Mouse (Mus musculus): ENCODE measurements around the gene Tbc1d14.

Tbc1d14 gene

DNA sequence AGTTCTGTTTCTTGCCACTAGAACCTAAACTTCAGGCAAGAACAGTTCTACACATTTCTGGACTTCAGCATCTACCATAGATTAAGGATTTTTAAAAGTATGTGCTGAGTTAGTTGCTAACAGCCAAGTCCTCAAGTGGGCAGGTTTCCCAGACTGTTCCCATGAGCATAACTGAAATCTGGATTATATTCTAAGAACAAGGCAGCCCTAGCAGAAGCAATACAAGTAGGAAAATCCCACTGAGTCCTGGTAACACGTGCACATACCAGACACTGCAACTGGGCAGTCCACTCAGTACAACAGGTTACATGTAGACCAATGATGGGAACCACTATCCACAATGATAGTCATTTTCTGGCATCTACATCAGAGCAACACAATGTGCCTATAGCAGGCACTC is 17.3 kb downstream of the Tbc1d14 start:
- no peak for DNase-seq

DNA sequence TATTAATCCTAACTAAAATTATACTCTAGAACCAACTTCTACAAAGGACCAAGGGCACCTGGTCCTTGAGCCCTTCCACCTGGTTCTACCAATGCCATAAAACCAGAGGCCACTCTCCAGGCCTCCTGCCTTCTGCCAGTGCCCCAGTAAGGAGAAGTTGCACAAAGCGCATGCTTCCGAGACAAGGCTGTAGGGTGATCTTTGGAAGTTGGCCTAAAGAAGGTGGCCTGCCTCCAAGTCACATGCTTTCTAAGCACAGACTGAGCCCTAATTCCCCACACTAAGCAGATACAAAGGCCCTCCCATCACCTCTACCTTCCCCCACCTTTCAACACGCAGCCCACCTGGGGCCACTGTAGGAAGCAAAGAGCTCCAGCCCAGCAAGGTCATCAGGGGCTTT is 17.8 kb downstream of the Tbc1d14 start:
- DNase-seq = no peak

DNA sequence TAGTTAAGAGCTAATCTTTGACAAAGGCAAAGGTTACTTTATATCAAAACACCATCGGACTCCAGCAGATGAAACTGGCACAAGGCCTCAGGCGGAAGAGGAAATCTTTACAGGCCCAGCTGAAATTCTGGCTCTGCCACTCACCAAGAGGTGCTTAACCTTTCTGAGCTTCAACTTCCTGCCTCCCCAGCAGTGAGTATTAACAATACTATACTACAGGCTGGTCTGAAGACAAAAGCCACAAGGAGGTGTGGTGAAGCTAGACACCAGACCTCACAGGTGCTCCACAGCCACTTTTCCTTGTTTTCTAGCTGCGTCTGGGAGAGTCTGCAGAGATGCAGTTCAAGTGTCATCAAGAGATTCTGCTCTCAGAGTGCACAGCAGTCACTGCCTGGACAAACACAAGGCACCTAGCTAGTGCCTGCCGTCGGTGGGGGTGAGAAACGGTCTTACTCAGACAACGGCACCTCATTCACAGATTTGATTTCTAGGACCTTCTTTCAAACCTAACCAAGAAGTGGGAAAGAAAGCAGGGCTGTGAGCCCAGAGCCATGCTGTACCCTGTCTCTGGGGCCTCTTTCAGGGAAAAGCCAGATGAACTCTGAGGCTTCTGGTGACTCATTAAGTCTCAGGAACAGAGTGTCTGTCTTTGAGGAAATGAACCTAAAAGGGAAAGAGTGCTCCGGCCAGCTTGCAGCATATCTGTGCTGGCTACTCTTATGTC is 18.8 kb downstream of the Tbc1d14 start:
- no peak for DNase-seq

DNA sequence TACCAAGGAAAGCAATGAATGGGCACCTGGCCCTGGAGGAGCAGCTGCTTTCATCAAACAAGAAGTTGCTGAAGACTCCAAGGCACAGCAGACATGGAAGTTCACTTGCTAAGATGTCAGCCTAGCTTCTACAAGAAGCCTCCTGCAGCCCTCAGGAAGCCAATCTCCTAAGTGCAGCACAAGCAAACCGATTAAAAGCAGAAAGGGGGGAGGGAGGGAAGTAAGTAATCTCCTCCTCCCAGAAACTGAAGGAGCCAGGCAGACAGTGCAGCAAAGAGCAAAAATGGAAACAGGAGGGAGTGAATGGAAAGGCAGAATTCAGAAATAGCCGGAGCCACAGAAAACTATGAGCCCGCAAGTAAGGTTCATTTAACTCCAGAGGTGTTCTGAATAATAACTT is 19.7 kb downstream of the Tbc1d14 start:
- no peak for DNase-seq

DNA sequence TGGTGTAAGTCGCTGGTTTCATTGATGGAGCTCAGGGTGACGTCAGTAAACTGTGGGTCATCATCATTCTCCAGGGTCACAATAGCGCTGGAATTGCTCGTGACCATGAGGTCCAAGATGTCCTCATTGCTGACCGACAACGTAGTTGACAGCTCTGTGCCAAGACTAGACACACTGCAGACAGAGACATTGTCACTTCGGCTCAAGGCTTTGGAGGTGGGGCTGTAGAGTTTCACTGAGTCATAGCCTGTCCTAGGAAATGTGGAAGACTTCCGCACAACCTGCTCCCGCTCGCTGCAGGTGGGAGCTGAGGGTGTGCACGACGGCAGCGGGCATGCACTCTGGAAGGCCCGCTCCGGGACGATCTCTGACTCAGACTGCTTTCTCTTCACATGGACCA is 21.7 kb downstream of the Tbc1d14 start:
- no peak for DNase-seq

DNA sequence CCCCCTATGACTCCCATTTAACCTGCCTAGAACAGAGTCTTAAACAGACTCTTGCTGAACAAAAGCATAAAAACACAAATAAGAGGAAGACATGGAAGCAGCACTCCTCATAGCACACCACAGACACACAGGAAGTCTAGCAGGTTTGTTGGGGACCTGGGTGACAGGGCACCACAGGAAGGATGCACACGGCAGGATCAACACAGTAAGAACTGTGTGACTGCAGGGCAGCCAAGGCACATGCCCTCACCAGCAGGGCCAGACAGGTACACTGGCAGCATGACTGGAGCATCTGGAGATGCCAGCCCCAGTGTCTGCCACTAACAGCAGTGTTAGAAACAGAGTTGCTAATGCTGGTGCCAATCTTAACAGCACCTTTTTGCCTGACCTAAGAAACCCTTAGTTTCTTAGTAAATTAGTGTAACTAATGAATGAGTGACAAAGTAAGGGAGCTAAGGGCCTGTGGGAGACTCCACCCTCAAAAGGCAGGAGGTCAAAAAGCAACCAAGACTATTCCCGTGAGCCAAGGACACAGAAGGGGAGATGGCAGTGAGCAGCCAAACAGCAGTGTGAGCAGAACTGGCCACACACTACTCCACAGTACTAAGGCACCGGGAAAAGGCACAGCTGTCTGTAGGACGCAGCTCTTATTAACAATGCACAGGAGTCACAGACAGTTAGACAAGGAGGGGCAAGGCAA is 22.4 kb downstream of the Tbc1d14 start:
- DNase-seq = no peak

DNA sequence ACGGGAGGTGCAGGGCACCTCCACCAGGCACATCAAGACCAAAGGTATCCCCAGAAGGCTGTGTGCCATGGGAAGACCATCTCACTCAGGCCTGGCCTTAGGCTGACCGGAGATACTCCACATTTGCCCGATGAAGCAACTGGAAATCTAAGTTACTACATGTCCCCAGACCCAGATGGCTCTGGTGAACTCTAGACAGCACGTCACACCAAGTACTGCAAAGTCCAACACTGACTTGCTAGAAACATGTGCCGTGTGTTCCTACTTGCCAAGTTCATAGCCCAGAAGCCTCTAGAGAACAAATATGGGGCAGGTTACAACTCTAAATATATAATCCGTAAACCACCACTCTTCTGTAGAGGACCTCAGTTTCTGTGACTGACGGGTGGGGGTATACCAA is 23.0 kb downstream of the Tbc1d14 start:
- no peak for DNase-seq

DNA sequence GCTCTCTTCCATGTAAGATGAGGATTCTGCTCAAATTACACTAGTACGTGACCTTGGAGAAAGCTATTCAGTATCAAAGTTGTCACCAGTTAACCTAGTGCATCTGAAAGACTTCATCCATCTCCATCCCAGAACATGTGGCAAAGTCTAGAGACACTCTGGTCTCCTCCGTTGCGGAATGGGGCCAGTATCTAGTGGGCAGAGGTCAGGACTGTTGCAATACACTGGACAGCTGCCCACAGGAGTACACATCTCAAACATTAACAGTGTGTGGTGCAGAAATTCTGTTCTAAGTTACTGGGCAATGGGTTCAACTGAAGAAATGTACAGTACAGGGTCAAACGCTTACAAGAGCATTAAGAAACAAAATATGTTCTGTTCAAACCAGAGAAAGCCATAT is 25.0 kb downstream of the Tbc1d14 start:
- no peak for DNase-seq

DNA sequence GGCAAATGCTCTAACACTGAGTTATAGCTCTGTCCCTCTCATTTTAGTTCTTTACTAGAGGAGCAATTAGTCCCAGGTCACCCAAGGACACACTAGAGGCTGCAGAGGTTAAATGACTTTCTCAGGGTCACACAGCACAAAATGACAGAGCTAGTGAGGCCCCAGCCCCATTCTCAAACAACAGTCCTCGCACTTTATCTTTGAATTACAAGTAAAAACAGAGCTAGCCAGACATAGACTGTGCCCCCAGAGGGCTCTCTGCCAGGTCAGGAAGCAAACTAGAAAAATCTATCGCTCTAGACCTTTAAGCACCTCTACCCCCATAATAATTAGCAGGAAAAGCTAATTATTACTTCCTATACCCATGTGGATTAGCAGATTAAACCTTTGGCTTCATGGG is 25.4 kb downstream of the Tbc1d14 start:
- no peak for DNase-seq

DNA sequence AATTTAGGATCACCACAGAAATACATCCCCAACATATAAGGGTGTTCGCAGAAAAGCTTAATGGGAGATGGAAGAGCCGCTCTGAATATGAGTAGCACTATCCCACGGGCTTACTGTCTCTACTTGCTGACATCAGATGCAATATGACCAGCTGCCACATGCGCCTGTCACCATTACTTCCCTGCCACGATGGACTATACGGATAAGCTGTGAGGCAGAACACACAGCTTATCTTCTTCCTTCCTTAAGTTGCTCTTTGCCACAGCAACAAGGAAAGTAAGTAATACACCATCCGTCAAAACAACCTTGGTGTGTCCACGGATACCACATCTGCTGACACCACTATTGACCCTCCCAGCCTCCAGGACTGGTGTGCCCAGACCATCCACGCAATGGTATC is 28.5 kb downstream of the Tbc1d14 start:
- DNase-seq = no peak

DNA sequence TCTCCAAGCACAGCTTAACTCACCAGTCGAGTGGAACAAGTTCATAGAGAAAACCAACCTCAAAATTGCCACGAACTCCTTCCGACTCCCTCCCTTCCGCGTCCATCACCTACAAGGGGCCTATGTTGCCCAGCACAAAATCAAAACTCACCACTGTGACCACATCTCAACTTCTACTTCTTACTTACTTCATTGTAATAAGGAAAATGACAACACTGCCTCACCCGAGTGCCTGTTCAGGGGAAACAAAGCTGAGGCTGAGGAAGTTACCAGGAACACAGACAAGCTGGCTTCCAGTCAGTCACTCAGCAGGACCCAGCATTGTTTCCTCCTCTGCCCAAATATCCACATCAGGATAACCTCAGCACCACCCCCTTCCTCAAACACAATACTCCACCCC is 29.3 kb downstream of the Tbc1d14 start:
- no peak for DNase-seq

DNA sequence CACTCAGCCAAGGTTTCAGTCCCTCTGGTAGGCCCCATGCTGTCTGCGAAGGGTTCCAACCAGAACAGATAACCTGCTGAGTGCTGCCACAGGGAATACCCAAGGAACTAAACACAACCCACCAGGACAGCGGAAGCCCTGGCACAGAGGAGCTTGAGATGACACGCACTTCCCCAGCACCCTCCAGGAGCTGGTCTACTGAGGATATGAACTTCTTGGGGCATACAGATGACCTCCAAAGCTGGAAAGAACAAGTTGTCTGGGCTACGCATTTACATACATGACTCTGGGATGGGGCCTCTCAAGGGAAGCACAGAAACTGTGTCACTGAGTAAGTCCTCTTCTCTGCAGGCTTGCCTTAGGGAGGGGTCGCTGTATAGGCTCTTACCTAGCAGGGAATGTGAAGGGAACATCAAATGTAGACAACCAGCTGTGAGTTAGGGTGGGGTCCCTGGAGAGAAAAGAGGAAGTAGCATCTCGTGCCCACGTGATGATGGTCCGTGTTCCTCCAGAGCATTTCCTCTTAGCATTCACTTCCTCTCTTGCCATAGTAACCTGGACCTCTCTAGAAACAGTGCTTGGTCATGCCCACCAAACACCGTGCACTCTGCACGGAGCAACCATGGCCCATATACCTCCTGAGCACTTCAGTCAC is 30.2 kb downstream of the Tbc1d14 start:
- DNase-seq = no peak

DNA sequence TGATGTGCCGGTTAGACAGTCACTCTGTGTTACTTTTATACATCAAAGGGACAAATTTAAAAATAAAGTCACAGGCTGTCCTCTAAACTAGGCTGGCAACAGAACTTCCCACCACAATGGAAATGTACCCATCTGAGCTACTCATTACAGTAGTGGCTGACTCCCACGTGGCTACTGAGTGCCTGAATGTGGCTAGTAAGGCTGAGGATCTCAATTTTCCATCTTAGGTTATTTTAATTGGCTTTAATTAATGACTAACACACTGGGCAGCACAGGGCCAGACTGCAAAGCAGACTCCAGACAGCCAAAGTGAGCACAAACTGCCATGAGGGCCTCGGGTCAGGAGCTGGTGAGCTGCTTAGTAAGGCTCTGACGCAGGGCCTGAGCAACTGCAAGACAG is 31.6 kb downstream of the Tbc1d14 start:
- DNase-seq = no peak

DNA sequence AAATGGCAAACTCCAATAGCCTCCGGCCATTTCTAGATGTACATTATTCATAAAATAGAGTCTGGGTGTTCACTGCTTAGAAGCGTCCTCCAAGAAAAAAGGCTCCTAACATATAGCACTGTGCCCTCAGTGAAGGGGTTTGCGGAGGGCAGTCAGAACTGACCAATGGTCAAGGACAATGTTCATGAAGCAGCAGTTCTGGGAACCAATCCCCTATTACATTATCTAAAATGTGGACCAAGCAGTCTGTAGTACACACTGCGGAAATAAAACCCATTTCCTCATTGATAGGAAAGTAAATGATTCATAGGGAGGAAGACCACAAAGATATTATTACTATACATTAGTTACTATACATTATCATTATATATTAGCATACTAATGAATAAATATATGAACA is 32.6 kb downstream of the Tbc1d14 start:
- DNase-seq = no peak

DNA sequence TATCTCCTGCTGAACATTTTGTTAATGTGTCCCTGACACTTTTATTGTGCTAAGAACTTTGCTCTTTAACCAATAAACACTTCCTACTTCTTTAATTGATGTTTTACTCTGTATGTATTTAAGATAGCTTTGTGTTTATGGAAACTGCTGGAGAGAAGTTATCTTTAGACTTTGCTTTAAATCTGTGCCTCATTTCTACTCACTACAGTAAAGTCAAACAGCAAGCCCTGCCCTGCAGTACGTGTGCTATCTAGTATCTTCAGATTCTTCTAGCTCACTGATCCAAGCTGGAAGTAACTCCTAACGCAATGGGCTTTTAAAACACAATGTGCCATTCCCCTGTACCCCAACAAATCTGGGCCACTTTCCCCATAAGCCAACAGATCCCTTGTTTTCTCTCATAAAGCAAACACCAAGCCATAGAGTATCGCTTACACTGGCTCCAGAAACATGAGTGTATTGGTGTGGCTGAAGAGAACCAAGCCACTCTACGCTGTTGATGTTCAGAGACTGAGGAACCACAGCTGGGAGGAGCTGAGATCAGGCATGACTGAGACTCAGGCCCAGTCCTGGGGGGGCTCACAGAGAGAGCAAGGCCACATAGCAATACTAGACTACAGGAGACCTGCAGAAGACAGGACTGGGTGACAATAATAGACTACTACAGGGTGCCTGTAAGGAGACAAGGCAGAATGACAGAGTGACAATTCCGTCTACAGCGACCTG is 33.4 kb downstream of the Tbc1d14 start:
- no peak for DNase-seq

DNA sequence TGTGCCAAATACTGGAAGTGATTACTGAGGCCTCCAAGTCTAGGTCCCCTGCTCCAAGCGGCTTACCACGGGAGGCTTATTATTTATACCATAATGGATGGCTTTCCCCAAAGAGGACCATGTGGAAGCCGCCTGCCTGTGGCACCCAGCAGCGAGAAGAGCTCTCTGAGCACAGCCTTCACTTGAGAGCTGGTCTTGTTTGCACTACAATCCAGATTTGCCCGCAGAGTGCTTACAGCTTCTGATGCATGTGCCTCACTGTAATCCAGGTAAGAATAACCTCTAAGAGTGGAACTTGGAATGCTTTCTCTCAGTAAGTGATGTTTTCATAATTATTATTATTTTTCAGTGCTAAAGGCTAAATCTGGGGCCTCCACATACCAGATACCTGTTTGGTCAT is 34.0 kb downstream of the Tbc1d14 start:
- no peak for DNase-seq

DNA sequence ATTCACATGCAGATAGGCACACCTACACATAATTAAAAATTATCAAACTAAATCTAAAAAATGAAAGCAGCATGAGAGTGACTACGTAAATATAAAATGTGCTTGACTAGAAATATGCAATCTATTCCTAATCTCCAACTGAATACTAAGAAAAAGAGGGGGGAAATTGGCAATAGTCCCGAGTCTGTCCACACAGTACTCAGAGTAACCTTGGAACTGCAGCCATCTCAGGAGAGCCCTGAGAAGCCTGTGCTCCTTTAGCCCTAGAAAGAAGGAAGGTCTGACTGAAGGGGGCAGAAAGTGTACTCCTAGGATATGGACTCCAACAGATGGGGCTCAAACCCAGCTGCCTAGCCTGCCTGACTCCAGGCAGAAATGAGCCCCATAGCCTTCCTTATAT is 34.5 kb downstream of the Tbc1d14 start:
- DNase-seq = no peak

DNA sequence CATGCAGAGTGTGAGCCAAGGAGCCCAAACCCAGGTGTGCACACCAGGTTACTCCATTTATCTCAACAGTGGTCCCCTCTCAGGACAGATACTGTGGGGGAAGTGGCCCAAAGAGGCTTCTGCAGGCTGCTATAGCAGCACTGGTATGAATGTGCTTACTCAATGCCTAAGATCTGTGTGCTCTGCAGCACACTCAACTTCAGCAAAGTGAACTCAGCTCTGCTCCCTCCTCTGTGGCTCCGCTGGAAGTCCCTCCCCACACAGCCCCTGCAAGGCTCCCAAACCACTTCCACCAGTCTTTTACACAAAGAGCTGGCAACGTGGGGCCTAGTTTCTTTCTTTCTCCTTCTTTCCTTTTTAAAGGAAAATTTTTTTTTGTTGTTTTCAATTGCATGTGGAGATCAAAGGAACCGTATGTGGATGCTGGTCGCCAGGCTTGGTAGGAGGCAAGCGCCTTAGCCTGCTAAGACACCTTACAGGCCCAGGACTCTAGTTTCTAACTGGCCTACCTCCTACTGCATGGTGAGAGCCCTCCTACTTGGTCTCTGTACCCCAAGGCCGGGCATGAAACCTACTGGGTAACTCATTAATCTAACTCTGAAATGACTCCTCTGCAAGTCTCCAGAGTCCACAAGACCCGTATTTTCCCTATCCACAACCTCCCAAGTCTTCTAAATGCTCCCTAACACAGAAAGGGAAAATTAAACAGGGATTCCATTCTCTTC is 35.3 kb downstream of the Tbc1d14 start:
- DNase-seq = no peak

DNA sequence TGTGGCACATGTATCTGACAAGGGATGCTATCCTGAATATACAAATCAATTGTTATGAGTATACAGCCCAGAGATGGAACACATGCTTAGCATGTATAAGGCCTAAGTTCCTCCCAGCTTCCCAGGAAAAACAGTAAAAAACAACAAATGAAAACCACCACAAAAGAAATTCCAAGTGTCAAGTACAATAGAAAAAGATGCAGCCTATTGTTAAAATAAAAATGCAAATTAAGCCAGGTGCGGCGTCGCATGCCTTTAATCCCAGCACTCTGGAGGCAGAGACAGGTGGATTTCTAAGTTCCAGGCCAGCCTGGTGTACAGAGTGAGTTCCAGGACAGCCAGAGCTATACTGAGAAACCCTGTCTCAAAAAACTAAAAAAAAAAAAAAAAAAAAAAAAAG is 36.2 kb downstream of the Tbc1d14 start:
- DNase-seq = no peak

DNA sequence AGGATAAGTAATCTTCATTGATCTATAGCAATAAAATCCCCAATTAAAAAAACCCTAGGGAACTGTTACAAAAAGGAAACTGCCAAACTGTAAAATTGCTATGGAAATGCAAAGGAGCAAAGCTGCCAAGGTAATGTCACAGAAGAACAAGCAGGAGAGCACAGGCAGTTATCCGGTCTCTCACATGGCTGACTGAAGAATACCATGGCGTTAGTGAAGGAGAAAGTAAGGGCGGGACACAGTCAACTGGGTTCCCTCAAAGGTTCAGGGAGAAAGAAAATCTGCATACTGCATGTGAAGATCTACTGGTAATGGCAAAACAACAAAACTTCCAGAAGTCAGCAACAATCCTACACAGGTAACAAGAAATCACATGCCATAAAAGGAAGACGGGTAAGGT is 36.8 kb downstream of the Tbc1d14 start:
- no peak for DNase-seq

DNA sequence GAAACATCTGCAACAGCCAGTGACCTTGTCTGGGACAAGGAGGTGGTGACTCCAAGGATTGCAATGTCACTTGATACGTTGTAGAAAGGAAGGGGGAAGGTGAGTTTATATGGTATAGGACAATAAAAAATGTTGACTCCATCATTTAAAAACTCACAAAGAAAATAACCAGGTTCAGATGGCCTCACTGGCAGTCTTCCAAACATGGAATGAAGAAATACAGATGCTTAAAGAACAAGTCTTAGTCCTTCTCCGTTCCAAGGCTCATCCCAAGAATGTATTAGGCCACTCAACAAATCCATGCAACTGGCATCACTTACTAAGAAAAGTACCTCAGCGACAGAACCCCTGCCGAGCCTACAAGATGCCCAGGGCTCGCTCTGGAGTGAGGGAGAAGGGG is 38.6 kb downstream of the Tbc1d14 start:
- DNase-seq = no peak

DNA sequence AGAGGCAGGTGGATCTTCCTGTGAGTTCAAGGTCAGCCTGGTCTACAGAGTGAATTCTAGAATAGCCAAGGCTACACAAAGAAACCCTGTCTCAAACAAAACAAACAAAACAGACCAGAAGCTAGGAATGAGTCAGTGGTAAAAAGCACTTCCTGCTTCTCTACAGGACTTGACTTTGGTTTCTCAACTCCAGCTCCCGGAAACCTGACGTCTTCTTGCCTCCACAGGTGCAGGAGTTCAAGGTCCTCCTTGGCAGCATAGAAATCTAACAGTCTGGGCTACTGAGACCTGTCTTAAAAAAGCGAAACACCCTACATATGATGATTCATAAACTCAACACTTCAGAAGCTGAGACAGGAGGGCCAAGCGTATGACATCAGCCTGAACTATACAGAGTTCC is 39.2 kb downstream of the Tbc1d14 start:
- no peak for DNase-seq

DNA sequence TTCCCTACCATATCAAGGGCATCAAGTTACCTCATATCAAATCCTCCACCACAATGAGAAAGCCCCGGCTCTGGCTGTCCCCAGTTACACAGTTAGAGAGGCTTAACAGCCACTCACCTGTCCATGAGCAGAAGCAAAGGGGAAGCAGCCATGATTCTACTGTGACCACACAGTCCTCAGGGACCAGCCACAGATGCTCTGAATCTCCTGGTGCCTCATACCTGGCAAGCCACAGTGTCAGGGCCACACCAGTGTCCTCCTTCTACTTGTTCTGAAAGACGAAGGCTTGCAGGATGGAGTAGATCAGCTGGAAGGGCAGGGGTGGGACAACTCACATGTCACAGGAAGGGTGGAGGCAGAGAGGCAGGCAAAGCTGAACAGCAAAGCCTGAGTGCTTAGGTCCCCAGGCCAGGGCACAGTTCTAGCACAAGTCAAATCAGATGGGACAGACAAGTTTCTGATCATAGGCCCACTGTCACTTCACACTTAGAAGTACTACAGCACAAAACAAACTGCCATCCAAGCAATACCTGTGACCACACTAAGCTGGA is 39.9 kb downstream of the Tbc1d14 start:
- DNase-seq = no peak
